Mouse (Mus musculus): ENCODE data around the gene Myo18b. TPM values are rescaled to one million over a fixed set of nuclear protein-coding genes. Genes with fewer than 3 reads are reported as not detected.

Gene Myo18b
- polyA plus RNA-seq, 1 experiment from 2014 or later, result 1.3 TPM

GRCm38 (mm10) chr5:112791792-112792780, 104.1 kb downstream of the Myo18b start:
- Histone ChIP-seq H3K27ac (ENCODE audit: low read depth, low read length) (no peak overlapping the region), H3K36me3 (ENCODE audit: control insufficient read depth, insufficient read depth, low read length) (no peaks in the 10 kb centered on the region), H3K9me3 (ENCODE audit: control insufficient read depth, low read length) (no peaks in the 10 kb centered on the region), H3K4me2 (ENCODE audit: low read depth, low read length) (no peak overlapping the region), H3K27me3 (ENCODE audit: control insufficient read depth, insufficient read depth, low read length) (no peaks in the 10 kb centered on the region), H3K4me1 (ENCODE audit: control insufficient read depth, insufficient read depth, low read length) (0 out of 2 replicates have a peak, but pooled peaks cover 3% of the 10 kb centered on the region), H3K4me3 (ENCODE audit: low read depth, low read length) (no peak overlapping the region), H3K9ac (replicated peaks; ENCODE audit: low read depth, low read length) (no peak overlapping the region)
- WGBS, result 80% methylated on average over 15 of the region's 15 CpGs
- no peak for ATAC-seq (ENCODE audit: low read depth)

- Histone ChIP-seq H3K27me3 (ENCODE audit: control insufficient read depth, insufficient read depth, low read length) (no peaks in the 10 kb centered on the region), H3K9ac (replicated peaks; ENCODE audit: low read depth, low read length) (no peak overlapping the region), H3K4me3 (ENCODE audit: low read depth, low read length) (no peak overlapping the region), H3K36me3 (ENCODE audit: control insufficient read depth, insufficient read depth, low read length) (no peaks in the 10 kb centered on the region), H3K4me1 (ENCODE audit: control insufficient read depth, insufficient read depth, low read length) (no peaks in the 10 kb centered on the region), H3K9me3 (ENCODE audit: control insufficient read depth, low read length) (no peaks in the 10 kb centered on the region), H3K27ac (ENCODE audit: low read depth, low read length) (no peak overlapping the region), H3K4me2 (ENCODE audit: low read depth, low read length) (no peak overlapping the region)
- ATAC-seq (ENCODE audit: low read depth), result no peak
- 70% methylated on average over 4 of the region's 4 CpGs for WGBS
Measured at GRCm38 (mm10) chr5:112790376-112791111, 105.6 kb downstream of the Myo18b start.

DNA sequence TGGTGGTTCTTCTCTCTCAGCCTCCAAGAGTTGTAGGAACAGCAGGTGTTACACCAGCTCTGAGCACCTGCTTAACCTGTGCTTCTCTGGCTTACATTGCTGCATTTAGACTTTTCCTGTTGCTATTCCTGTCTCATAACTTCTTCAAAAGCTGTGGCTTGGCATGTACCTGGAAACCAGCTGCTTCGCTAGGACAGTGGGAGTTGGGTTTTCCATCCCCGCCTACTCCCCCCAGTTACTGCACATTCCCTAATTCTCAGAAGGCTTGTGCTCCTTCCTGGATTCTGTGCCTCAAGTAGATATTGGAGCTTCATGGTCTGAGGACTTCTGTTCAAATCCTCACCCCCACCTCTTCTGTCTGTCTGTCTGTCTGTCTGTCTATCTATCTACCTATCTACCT, 107.7 kb downstream of the Myo18b start:
- no peak overlapping the region for H3K4me2 ChIP-seq (ENCODE audit: low read depth, low read length)
- no peak overlapping the region for H3K27ac ChIP-seq (ENCODE audit: low read depth, low read length)
- no peaks in the 10 kb centered on the region for H3K27me3 ChIP-seq (ENCODE audit: control insufficient read depth, insufficient read depth, low read length)
- no peak overlapping the region for H3K9ac ChIP-seq (replicated peaks; ENCODE audit: low read depth, low read length)
- H3K4me1 ChIP-seq (ENCODE audit: control insufficient read depth, insufficient read depth, low read length), result no peaks in the 10 kb centered on the region
- WGBS, result 94% methylated on average over 2 of the region's 2 CpGs
- no peaks in the 10 kb centered on the region for H3K9me3 ChIP-seq (ENCODE audit: control insufficient read depth, low read length)
- H3K4me3 ChIP-seq (ENCODE audit: low read depth, low read length), result no peak overlapping the region
- ATAC-seq (ENCODE audit: low read depth), result no peak
- H3K36me3 ChIP-seq (ENCODE audit: control insufficient read depth, insufficient read depth, low read length), result no peaks in the 10 kb centered on the region

- H3K27me3 ChIP-seq (ENCODE audit: control insufficient read depth, insufficient read depth, low read length), result no peaks in the 10 kb centered on the region
- no peaks in the 10 kb centered on the region for H3K9me3 ChIP-seq (ENCODE audit: control insufficient read depth, low read length)
- H3K4me2 ChIP-seq (ENCODE audit: low read depth, low read length), result no peak overlapping the region
- H3K27ac ChIP-seq (ENCODE audit: low read depth, low read length), result no peak overlapping the region
- ATAC-seq (ENCODE audit: low read depth), result no peak
- WGBS, result 83% methylated on average over 6 of the region's 6 CpGs
- no peak overlapping the region for H3K9ac ChIP-seq (replicated peaks; ENCODE audit: low read depth, low read length)
- no peaks in the 10 kb centered on the region for H3K36me3 ChIP-seq (ENCODE audit: control insufficient read depth, insufficient read depth, low read length)
- H3K4me3 ChIP-seq (ENCODE audit: low read depth, low read length), result no peak overlapping the region
- no peaks in the 10 kb centered on the region for H3K4me1 ChIP-seq (ENCODE audit: control insufficient read depth, insufficient read depth, low read length)
Measured at GRCm38 (mm10) chr5:112786788-112787187, 109.4 kb downstream of the Myo18b start.

DNA sequence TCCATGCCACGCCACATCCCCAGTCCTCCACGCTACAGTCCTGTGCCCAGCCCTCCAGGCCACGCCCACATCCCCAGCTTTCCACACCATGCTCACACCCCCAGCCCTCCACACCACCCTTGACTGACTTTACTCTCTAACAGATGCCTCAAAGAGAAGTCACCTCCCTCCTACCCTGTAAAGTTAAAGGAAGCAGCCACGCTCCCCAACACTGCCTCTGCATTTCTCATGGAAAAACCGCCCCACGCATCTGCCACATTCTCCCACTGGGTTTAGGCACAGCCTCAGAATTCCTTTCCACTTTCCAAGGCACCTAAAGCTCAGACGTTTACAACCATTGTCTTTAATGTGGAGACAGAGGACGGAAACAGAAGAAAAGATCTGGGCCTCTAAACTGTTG, 110.1 kb downstream of the Myo18b start:
- no peak overlapping the region for H3K27ac ChIP-seq (ENCODE audit: low read depth, low read length)
- no peak overlapping the region for H3K9ac ChIP-seq (replicated peaks; ENCODE audit: low read depth, low read length)
- no peak overlapping the region for H3K4me2 ChIP-seq (ENCODE audit: low read depth, low read length)
- H3K4me3 ChIP-seq (ENCODE audit: low read depth, low read length), result no peak overlapping the region
- ATAC-seq (ENCODE audit: low read depth), result no peak
- H3K27me3 ChIP-seq (ENCODE audit: control insufficient read depth, insufficient read depth, low read length), result no peaks in the 10 kb centered on the region
- H3K36me3 ChIP-seq (ENCODE audit: control insufficient read depth, insufficient read depth, low read length), result no peaks in the 10 kb centered on the region
- no peaks in the 10 kb centered on the region for H3K9me3 ChIP-seq (ENCODE audit: control insufficient read depth, low read length)
- H3K4me1 ChIP-seq (ENCODE audit: control insufficient read depth, insufficient read depth, low read length), result no peaks in the 10 kb centered on the region
- WGBS, result 80% methylated on average over 8 of the region's 8 CpGs

DNA sequence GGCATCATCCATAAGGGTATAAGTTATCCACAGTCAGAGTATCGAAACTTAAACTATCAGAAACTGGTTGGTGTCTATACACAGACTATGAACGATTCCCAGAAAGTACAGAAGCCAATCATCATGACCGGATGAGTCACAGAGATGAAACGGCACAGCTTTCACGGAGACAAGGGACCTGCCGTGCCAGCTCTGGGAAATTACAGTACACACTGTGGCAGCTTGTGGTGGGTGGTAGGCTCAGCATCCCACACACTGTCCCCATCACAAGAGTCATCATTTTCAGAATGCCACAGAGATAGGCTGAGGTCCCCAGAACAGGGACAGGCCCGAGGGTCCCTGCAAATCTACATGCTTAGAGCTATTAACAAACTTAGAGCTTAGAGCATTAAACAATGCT, 114.4 kb downstream of the Myo18b start:
- H3K4me1 ChIP-seq (ENCODE audit: control insufficient read depth, insufficient read depth, low read length), result no peaks in the 10 kb centered on the region
- H3K27me3 ChIP-seq (ENCODE audit: control insufficient read depth, insufficient read depth, low read length), result no peaks in the 10 kb centered on the region
- no peaks in the 10 kb centered on the region for H3K9me3 ChIP-seq (ENCODE audit: control insufficient read depth, low read length)
- no peak overlapping the region for H3K9ac ChIP-seq (replicated peaks; ENCODE audit: low read depth, low read length)
- H3K4me3 ChIP-seq (ENCODE audit: low read depth, low read length), result no peak overlapping the region
- ATAC-seq (ENCODE audit: low read depth), result no peak
- no peaks in the 10 kb centered on the region for H3K36me3 ChIP-seq (ENCODE audit: control insufficient read depth, insufficient read depth, low read length)
- no peak overlapping the region for H3K4me2 ChIP-seq (ENCODE audit: low read depth, low read length)
- 91% methylated on average over 7 of the region's 7 CpGs for WGBS
- H3K27ac ChIP-seq (ENCODE audit: low read depth, low read length), result no peak overlapping the region

- 90% methylated on average over 4 of the region's 4 CpGs for WGBS
- no peaks in the 10 kb centered on the region for H3K36me3 ChIP-seq (ENCODE audit: control insufficient read depth, insufficient read depth, low read length)
- no peak for ATAC-seq (ENCODE audit: low read depth)
- H3K27ac ChIP-seq (ENCODE audit: low read depth, low read length), result no peak overlapping the region
- H3K9me3 ChIP-seq (ENCODE audit: control insufficient read depth, low read length), result no peaks in the 10 kb centered on the region
- no peak overlapping the region for H3K4me3 ChIP-seq (ENCODE audit: low read depth, low read length)
- H3K27me3 ChIP-seq (ENCODE audit: control insufficient read depth, insufficient read depth, low read length), result no peaks in the 10 kb centered on the region
- no peak overlapping the region for H3K9ac ChIP-seq (replicated peaks; ENCODE audit: low read depth, low read length)
- no peak overlapping the region for H3K4me2 ChIP-seq (ENCODE audit: low read depth, low read length)
- H3K4me1 ChIP-seq (ENCODE audit: control insufficient read depth, insufficient read depth, low read length), result no peaks in the 10 kb centered on the region
Measured at GRCm38 (mm10) chr5:112781231-112781630, 114.9 kb downstream of the Myo18b start.

- H3K9ac ChIP-seq (replicated peaks; ENCODE audit: low read depth, low read length), result no peak overlapping the region
- no peak for ATAC-seq (ENCODE audit: low read depth)
- no peaks in the 10 kb centered on the region for H3K27me3 ChIP-seq (ENCODE audit: control insufficient read depth, insufficient read depth, low read length)
- no peak overlapping the region for H3K4me3 ChIP-seq (ENCODE audit: low read depth, low read length)
- WGBS, result 70% methylated on average over 5 of the region's 5 CpGs
- no peaks in the 10 kb centered on the region for H3K36me3 ChIP-seq (ENCODE audit: control insufficient read depth, insufficient read depth, low read length)
- no peak overlapping the region for H3K27ac ChIP-seq (ENCODE audit: low read depth, low read length)
- no peak overlapping the region for H3K4me2 ChIP-seq (ENCODE audit: low read depth, low read length)
- no peaks in the 10 kb centered on the region for H3K4me1 ChIP-seq (ENCODE audit: control insufficient read depth, insufficient read depth, low read length)
- no peaks in the 10 kb centered on the region for H3K9me3 ChIP-seq (ENCODE audit: control insufficient read depth, low read length)
Measured at GRCm38 (mm10) chr5:112780383-112780782, 115.8 kb downstream of the Myo18b start.
